Mouse (Mus musculus): ENCODE measurements around the gene Ick.

DNA sequence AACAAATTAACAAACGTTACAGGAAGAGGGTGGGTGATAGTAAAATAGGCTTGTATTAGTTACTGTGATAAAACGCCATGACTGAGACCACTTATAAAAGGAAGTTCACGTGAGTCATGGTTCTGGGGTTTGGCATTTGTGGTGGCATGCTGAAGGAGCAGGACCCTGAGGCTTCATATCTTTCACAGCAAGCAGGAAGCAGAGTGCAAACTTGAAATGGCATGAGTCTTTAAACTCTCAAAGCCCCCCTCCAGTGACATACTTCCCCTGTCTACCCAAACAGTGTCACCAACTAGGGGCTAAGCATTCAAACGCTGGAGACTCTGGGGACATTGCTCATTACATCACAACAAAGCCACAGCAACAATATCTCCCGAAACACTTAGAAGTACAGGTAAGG is 8.0 kb upstream of the Ick start:
- no peak for TF ChIP-seq UBTF (IDR thresholded peaks at IDR 0.05; ENCODE audit: borderline replicate concordance, insufficient read depth, low read depth, low read length)
- peak in 1 of 2 experiments; percentile 43; a peak in 1 of 4 replicates for TF ChIP-seq POLR2A (IDR thresholded peaks at IDR 0.05; ENCODE audit: control insufficient read depth in 1 of 2, insufficient read depth in 1 of 2, low read depth in 1 of 2, low read length in 2 of 2, poor library complexity in 1 of 2)
- no peak for TF ChIP-seq CTCF (IDR thresholded peaks at IDR 0.05 in 2 of 3, conservative IDR thresholded peaks at IDR 0.05 in 1 of 3; ENCODE audit: control insufficient read depth in 1 of 3, insufficient read depth in 1 of 3, low read depth in 2 of 3, low read length in 3 of 3, poor library complexity in 1 of 3, severe bottlenecking in 1 of 3)

Measured in MEL (cell line).